Mouse (Mus musculus): ENCODE results near the gene Grin2c.

Gene Grin2c

DNA sequence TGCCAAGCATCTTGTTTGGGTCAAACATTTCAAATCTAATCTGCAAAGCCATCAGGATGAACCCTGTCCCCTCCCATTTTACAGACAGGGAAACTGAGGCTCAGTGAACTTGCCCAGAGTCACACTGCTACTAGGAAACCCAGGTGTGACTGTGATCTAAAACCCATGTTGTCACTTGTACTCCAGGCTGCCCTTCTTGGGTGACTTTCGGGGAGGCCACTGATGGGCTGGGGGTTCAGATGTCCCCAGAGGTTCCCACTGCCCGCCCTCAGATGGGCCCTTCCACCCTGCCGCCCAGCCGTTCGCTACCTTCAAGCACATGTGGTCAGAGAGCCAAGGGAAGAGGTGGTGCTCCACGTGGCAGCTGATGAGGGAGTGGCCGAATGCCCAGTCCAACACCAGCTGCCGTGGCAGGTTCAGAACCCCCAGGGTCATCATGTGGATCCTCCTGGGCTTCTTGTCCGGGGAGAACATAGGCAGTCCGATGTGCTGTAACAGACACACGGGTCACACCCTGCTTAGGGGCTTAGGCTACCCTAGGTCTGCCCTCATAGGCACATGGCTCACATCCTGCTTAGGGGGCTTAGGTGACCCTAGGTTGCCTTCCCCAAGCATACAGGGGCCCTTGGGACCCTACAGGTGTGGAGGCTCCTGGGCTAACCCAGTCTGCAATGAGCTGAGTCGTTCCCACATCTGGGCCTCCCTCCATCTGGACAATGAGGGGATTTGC lies 17.0 kb upstream of the Grin2c start:
- DNase-seq (ENCODE audit: low spot score in 2 of 2), result no peak

DNA sequence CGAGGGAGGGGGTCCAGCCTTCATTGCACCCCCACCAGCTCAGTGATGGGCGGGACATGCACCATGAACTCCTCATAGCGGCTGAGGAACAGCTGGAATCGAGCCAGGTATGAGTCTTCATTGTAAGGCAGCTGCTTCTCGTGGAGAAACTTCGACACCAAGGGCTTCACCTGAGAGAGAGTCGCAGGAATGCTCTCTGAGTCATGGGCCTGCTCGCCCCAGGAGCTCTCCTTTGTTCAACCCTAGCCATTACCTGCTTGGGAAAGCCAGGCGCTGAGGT lies 16.4 kb upstream of the Grin2c start:
- DNase-seq (ENCODE audit: low spot score in 2 of 2), result no peak

DNA sequence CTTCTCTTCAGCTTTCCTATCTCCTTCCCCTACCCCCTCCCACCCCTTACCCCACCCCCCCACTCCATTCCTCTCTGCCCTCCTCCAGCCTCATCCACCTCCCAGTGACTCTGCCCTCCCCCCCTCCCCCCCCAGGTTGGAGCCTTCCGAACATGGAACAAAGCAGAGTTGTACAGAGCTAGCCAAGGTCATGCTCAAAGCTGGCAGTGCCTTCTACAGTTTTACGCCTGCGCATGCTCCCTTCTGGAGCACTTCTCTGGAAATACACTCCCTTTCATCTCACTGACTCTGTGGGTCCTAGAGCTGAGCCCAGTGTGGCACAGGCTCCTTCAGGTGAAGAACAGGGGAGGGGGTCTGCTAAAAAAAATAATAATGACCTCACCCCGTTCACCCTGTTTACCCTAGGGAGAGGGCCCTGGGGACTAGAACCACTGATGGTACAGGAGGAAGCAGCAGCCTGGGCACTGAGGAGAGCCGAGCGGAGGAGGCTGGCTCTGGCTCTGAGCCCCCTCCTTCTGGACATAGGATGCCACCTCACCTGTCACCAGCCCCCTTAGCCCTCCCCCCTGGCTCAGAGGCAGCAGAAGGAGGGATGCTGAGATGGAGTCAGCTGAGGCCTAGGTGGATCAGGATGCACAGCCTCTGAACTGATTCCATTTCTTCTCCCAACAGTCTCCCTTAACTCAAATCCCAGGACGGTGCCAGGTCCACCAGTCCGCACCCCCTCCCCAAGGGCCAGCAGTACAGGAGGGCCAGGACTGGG lies 15.9 kb upstream of the Grin2c start:
- peak in 1 of 2 experiments; percentile 36 for DNase-seq (ENCODE audit: low spot score in 2 of 2)

DNA sequence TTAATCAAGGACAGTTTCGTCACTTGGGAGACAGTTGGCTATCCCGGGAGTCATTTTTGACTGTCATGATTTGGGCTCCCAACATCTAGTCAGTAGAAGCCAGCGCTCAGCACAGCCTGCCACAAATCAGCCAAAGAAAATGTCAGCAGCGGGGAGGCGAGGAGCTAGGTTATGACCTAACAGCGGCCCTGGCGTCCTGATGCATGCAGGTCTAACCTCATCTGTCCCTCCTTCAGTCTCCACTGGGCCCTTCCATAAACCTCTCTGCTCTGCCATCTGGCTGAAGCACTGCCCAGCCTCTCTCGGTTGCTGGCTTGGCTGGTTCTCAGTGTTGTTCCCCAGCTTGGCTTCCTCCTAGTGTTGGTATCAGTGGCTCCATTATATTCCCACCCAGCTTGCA lies 15.3 kb upstream of the Grin2c start:
- peak in 1 of 2 experiments; percentile 47 for DNase-seq (ENCODE audit: low spot score in 2 of 2)

DNA sequence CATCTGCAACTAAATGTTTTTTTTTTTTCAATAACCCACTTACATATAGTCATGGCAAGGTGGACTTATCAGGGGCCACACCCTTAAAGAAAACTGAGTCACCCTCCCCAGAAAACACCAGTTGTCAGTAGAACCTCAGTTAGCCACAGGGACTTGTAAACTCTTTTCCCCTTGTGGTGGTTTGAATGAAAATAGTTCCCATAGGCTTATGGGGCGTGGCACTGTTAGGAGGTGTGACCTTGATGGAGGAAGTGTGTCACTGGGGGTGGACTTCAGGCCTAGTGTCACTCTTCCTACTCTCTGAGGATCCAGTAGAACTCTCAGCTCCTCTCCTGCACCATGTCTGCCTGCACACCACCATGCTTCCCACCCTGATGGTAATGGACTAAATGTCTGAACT lies 12.7 kb upstream of the Grin2c start:
- no peak for DNase-seq (ENCODE audit: low spot score in 2 of 2)

DNA sequence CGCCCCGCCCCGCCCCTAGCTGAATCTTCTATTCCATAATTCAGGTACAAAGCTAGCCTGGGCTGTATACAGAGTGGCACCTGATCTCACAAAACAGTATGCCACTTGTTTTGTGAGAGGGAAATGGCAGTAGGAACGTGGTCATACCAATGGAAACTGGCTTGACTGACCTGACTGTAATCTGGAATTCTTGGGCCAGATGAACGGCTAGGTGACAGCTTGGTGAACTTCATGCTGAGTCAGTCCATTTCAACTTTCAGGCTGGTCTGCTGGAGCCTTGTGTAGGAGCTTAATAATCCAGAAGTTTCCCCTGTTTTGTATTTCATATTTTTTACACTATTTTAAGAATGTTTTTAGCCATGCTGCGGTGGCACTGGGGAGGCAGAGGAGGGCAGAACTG lies 11.1 kb upstream of the Grin2c start:
- DNase-seq (ENCODE audit: low spot score in 2 of 2), result no peak

DNA sequence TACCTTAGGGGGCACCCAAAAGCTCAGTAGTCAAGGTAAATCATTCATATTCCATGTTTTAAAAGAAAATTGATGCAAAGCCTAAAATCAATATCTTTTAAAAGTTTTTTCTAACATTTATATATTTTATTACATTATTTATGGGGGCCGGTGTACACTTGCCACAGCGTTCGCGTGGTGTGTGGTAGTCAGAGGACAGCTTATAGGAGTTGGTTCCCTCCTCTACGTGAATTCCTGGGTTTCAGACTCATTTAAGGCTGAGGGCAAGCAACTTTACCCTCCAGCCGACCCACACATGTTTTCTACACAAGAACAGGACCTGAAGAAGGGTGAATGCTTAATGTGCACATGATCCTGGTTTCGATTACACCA lies 10.5 kb upstream of the Grin2c start:
- no peak for DNase-seq (ENCODE audit: low spot score in 2 of 2)

DNA sequence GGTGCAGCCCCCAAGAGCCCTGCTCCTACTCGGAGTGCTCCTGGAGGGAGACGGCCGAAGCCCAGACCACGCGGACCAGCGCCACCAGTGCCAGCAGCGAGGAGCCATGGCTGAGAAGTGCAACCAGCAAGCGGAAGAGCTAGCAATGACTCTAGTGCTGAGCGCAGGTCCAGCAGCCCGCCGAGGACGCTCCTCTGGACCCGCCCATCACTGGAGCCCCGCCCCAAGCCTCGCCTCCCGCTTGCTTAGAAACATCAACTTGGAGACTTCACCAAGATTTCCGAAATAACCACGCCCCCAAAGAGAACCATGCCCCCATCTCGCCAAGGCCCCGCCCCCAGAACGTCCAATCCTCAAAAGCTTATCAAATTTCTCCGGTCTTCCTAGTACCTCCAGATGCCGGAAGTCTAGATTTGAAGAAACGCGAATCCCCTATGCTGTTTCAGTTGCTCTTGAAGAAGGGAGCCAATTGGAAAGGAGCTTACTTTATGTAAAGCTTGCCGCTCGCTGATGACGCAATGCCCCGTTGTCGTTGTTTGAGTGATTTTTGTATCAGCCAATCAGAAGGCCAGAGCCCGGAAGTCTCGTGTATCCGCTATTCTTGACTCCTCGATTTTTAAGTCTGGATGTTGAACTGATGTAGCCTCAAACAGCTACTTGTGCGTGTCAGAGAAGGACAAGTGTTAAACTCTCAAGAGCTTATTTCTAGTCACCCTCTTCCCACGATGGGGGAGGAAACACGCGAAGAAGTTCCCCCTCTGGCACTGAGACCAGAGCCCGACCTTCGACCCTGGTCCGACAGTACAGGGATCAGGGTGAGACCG lies 9.9 kb upstream of the Grin2c start, which contains the start of gene Fdxr:
Gene Fdxr (minus strand): TSS at position 271 of the 824 bp plus-strand sequence.
- peak; percentile 99 for DNase-seq (ENCODE audit: low spot score in 2 of 2)

DNA sequence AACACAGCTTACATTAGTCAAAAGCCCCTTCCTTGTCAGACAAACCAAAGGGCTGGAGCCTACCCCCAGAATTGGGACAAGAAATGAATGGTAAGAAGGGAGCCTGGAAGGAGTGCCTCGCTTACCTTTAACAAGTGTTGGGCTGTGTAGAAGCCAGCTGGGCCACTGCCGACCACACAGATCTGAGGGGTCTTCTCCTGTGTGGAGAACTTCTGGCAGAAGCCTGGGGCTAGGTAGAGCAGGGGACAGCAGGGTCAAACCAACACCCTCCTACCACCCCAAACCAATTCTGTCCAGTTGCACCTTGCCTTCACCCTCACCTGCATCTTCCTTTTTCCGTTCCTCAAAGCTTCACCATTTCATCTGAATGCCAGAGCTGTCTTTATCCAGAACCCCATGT lies 8.9 kb upstream of the Grin2c start:
- no peak for DNase-seq (ENCODE audit: low spot score in 2 of 2)

DNA sequence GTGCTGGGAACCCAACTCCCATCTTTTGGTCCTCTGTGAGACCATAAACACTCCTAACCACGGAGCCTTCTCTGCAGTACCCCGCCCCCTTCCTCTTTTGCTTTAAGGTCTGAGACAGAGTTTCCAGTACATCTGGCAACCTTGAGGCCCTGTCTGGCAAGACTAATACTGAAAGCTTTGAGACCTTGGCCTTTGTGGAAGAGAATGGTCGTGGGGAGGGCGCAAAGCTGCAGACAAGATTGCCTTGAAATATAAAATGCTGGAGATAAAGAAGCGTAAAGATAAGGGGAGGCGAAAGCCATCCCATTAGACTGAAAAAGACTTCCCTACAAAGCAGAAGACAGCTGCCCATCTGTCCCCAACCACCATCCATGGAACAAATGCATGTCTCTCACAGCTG lies 8.5 kb upstream of the Grin2c start:
- no peak for DNase-seq (ENCODE audit: low spot score in 2 of 2)

DNA sequence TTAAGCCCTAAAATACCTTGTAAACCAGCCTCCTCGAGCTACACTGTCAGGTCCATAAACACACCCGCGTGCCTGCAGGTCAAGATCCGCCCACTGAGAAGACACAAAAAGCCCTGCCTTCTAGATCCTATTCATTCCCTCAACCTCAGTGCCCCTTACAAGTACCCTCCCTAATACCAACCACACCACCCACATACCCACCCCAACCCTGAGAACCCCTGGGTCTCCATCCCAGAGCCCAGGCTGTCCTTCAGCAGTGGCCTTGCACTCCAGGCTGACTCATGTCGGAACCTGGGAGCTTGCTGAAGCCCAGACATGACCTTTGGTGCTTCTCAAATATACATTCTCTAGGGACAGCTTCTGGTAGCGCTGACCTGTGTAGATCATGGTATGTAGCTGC lies 7.7 kb upstream of the Grin2c start:
- no peak for DNase-seq (ENCODE audit: low spot score in 2 of 2)

DNA sequence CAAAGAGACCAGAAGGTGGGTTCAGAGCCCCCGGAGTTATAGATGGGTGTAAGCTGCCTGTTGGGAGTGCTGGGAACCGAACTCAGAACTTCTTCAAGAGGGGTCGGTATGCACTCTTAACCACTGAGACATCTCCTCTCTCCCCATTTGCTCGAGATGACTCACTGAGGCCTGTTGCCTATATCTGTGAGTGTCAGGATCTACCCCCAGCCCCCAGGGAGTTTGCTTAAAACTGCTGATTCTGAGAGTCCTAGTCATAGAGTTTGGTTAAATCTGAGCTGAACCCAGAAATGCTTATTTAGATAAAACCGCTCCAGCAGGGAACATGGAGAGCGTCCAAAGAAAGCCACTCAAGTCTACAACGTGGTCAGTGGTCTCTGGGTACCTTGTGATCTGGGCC lies 7.1 kb upstream of the Grin2c start:
- no peak for DNase-seq (ENCODE audit: low spot score in 2 of 2)

DNA sequence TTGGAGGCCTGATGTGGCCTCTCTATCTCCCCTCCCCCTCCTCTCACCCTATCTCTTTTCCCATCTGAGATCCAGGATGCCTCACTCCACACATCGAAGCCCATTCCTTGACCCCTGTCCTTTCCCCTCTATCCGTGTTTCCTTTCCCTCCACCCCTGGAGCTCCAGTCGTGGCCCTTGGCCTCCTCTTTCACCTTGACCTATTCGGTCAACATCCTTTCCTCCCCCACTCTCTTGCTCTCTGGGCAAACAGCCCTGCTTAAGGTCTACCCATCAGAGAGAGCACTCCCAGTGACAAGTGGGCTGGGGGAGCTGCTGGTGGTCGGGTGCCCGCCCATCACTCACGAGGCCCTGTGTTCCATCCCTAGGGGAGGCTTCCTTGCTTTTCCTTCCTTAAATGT lies 6.7 kb upstream of the Grin2c start:
- no peak for DNase-seq (ENCODE audit: low spot score in 2 of 2)

DNA sequence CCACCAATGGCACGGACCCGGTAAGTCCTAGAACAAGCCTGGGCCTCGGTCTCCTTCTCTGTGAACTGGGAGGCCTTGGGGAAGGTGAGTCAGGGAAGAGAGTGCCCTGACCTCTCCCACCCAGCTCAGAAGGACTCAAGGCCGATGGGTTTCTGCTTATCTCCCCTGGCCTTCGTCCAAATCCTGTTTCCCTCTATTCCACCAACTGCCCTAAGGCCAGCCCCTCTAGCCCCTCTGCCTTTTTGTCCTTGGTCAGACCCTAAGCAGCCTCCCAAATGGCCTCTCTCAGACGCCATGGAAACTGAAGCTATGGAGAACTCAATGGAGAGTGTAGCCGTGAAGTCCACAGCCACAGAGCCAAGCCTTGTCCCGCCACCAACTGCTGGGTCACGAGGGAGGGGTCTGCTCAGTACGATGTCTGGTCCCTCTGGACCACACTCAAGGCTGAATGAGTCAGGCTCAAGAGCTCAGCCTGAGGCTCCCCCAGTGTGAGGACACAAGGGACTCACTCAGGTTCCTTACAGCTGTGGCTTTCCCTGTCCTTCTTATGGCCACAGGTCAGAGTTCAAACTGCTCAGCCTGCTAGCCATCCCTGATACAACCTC lies 6.0 kb upstream of the Grin2c start:
- no peak for DNase-seq (ENCODE audit: low spot score in 2 of 2)

DNA sequence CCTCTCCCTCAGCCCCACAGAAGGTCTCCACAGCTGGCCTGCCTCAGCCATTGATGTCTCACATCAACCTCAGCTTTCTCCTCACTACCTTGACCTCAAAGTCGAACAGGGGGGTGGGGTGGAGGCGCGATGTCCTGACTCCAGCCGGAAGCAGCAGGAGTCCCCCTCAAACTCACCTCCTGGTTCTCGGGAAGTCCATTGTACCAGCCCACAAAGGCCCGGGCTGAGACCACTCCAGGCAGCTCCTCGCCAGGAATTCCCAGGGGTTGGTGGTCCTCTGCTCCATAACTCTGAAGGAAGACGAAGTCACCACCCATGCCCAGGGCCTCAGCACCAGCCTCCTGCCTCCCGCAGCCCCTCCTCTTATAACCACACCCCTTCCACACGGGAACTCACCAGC lies 4.4 kb upstream of the Grin2c start:
- DNase-seq (ENCODE audit: low spot score in 2 of 2), result no peak

DNA sequence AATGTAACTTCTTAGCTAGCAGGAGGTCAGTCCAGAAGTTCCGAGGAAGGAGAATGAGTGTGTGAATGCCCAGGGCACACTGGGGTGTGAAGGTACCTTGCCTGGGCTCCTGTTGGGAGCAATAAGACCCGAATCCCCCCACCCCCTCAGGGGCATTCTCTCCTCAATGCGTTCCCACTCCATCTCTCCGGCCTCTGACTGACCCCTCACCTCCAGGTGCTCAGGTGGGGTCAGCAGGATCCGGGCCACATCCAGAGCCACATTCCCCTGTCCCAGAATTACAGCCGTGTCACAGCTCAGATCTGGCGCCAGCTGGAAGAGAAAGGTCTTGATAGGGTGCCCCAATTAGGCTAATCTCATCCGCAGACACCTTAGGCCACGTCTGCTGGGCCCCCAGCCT lies 4.0 kb upstream of the Grin2c start:
- DNase-seq (ENCODE audit: low spot score in 2 of 2), result no peak

DNA sequence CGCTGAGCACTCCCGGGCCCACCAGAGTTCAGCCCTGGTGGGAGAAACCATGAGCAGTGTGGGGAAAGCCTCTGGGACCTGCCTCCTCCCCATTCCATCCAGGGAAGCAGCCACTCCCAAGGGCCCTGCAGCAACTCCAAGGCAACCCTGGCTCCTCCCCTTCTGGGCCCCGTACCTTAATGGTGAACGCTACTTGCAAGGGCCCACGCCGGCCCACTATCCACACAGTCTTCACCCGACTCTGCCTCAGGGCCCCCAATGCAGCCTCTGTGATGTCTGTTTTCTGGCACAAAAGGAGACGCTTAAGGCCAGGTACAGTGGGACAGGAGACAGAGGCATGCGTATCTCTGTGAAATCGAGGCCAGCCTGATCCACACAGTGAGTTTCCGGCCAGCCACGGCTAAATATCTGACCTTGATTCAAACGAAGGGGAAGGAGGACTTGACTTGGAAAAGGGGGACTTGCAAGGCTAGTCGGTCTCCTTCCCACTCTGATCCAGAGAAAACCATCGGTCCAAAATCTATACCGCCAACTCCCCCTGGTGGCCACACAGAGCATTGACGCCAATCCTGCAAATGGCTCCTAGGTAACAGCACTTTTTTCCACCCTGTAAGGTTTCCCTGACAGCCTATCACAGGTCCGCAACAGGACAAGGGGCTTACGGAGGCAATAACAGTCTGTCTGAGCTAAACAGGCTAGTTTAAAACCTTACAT lies 3.3 kb upstream of the Grin2c start:
- DNase-seq (ENCODE audit: low spot score in 2 of 2), result peak in 1 of 2 experiments; percentile 89

DNA sequence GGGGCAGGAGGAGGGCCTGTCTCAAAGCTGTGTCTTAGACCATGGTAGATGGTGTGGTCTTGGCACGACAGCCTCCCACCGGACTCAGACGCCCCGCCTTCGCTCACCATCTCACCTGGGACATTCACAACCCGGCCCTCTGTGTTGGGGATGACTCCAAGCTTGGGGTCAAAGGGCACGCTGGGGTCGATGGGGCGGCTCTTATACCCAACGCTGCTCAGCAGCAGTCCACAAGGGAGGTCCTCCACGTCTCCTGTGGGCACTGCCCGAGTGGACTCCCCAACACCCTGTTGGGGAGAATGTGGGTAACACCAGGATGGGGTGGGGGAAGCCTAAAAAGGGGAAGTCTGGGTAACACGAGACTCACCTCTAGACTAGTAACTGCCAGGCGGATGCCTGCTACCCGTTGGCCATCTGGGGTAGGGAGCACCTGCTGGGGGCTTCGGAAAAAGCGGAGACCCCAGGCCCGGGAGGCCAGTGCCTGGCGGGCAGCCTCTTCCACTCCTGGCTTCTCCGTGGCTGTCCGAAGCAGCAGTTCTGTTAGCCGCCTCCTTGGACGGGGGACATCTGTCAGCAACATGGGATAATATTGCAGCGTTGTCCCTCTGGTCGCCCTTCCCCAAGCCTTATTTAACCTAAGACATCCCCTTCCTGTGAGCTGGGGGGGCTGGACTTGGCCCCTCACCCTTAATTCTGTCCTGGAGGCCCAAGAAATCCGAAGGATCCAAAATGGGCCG lies 2.5 kb upstream of the Grin2c start:
- no peak for DNase-seq (ENCODE audit: low spot score in 2 of 2)

DNA sequence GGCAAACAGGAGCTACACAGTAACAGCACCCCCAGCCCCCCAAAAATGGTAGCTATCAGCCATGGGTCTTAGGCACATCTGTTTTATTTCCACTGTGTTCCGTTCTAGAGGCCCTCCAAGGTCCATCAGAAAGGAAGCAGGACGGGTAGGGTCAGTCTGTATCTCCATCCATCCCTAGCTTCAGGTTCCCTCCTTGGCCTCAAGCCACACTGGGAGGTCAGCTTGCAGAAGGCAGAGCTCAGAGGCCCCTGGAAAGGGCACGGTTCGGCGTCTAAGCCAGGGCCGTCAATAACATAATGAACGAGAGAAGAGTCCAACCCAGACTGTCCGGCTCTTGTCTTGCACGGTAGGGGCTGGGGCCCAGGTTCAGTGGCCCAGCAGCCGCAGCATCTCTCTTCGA lies 915 bp upstream of the Grin2c start:
- no peak for DNase-seq (ENCODE audit: low spot score in 2 of 2)

DNA sequence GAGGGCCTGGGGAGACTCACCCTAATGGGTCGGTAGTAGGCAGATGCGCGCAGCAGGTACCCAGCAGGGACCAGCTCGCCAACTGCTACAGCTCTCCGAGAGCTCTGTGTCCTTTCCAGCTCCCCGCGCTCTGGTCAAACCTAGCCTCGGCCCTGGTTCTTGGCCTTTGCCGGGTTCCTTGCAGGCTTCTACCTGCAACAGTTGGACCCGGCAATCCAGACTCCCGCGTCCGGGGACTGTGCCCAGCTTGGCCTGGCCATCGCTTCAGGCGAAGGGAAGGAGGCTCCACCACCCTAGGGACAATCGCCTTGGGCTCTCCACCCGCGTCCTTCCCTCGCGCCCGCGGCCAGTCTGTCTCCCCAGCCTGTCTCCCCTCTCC lies 654 bp downstream of the Grin2c start:
- DNase-seq (ENCODE audit: low spot score in 2 of 2), result no peak

DNA sequence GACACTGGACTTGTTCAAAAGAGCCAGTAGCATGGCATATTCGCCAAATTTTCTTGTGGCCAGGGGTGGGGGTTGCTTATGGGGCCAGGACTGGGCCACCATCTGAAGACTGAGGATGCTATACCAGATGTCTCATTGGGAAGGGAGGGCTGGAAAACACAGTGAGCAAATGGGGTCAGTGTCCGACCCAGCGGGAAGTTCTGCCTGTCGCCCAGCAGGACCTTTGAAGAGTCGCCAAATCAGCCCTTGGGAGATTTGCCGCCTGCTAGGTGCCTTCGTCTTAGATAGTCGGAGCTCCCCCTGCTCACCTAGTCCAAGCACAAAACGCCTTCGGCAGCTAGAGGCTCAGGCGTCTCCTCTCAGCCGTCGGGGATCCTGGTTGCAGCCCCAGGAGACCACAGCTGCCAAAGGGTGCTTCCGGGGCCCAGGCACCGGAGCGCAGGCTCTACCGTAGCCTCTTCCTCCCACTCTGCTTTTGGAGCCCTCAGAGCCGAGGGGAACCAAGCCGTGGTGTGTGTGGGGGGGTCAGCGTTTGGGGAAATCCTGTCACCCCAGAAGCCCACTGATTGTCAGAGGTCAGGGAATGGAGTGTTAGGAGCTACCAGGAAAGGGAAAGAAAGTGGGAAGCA lies 1.2 kb downstream of the Grin2c start:
- DNase-seq (ENCODE audit: low spot score in 2 of 2), result no peak

All from left cerebral cortex, adult 9 months (tissue).